In the genomic region with DNA sequence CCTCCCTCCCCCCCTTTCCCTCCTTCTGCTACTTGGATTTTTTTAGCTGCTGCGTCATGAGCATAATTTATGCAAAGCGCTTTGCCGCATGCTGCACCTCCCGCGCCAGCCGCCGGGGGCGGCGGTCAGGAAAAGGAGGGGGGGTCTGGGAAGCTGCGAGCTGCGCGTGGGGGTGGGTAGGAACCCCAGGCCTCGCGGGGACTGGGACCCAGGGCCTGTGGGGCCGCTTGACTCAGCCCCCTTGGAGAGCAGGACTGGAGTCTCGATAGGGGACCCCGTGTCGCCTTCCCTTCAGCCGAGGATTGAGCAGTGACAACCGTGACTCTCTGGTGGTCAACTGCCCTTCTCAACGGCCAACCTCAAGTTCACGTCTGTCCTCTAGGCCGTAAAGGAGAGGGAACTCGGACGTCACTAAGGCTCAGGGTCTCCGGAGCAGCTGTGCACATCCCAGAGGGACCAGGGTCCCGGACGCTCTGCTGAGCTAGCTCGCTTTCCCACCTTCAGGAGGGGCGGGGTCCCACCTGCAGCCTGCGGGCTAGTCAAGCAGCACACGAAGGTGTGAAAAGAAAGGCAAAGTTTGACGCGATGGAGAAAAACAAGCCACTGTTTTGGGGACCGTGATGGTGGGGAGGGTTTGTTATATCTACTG, we compare ENCODE assay signal across 1 mouse cellular context.
TF ChIP-seq lines count a peak whose summit lies in the region.

No protein-coding gene starts in this region.

TF ChIP-seq in CH12.LX, 34 proteins besides CTCF, POLR2A, EP300 and RAD21 (continued from another document):
- peak; percentile 85 for TF ChIP-seq MEF2A (IDR thresholded peaks at IDR 0.05; ENCODE audit: borderline replicate concordance, low read depth, low read length)
- no peak for TF ChIP-seq MYC (IDR thresholded peaks at IDR 0.05; ENCODE audit: low read depth, low read length)
- no peak for TF ChIP-seq USF1 (IDR thresholded peaks at IDR 0.05; ENCODE audit: low read depth, low read length)
- no peak for TF ChIP-seq SMC3 (IDR thresholded peaks at IDR 0.05; ENCODE audit: low read depth, low read length)
- TF ChIP-seq UBTF (IDR thresholded peaks at IDR 0.05; ENCODE audit: low read depth, low read length) = peak; percentile 5; the same call in 1 of the 2 replicates
- no peak for TF ChIP-seq CHD1 (IDR thresholded peaks at IDR 0.05; ENCODE audit: low read depth, low read length)
- no peak for TF ChIP-seq E2F4 (IDR thresholded peaks at IDR 0.05; ENCODE audit: insufficient replicate concordance, low read depth, low read length)
- TF ChIP-seq ETS1 (conservative IDR thresholded peaks at IDR 0.05; ENCODE audit: low read depth, low read length) = peak; percentile 47
- no peak for TF ChIP-seq POLR2AphosphoS2 (IDR thresholded peaks at IDR 0.05; ENCODE audit: low read depth, low read length)
- TF ChIP-seq TBP (conservative IDR thresholded peaks at IDR 0.05; ENCODE audit: low read depth, low read length) = no peak
- peak; percentile 79 for TF ChIP-seq MXI1 (IDR thresholded peaks at IDR 0.05; ENCODE audit: low read depth, low read length)
- TF ChIP-seq JUND (conservative IDR thresholded peaks at IDR 0.05; ENCODE audit: low read depth, low read length) = no peak
- peak; percentile 95 for TF ChIP-seq MAZ (IDR thresholded peaks at IDR 0.05; ENCODE audit: low read depth, low read length)
- TF ChIP-seq SIN3A (IDR thresholded peaks at IDR 0.05; ENCODE audit: low read length) = no peak
- TF ChIP-seq IRF4 (IDR thresholded peaks at IDR 0.05; ENCODE audit: low read depth, low read length) = 0 out of 2 replicates have a peak, but pooled peaks have one; percentile 41
- no peak for TF ChIP-seq RCOR1 (conservative IDR thresholded peaks at IDR 0.05; ENCODE audit: low read depth, low read length)
- no peak for TF ChIP-seq JUN (IDR thresholded peaks at IDR 0.05; ENCODE audit: insufficient read depth, low read depth, low read length)
- no peak for TF ChIP-seq GABPA (IDR thresholded peaks at IDR 0.05; ENCODE audit: insufficient replicate concordance, low read depth, low read length)
- TF ChIP-seq NELFE (IDR thresholded peaks at IDR 0.05; ENCODE audit: low read depth, low read length) = 0 out of 2 replicates have a peak, but pooled peaks have one; percentile 7
- peak; percentile 34; the same call in 1 of the 2 replicates for TF ChIP-seq NRF1 (IDR thresholded peaks at IDR 0.05; ENCODE audit: low read depth, low read length)
- TF ChIP-seq ELF1 (IDR thresholded peaks at IDR 0.05; ENCODE audit: low read depth, low read length) = peak; percentile 41; the same call in 1 of the 2 replicates
- peak; percentile 39; the same call in 1 of the 2 replicates for TF ChIP-seq MAX (IDR thresholded peaks at IDR 0.05; ENCODE audit: low read length)
